Mouse (Mus musculus): ENCODE measurements around the gene Ifnar2. TPM values are rescaled to one million over a fixed set of nuclear protein-coding genes. Genes with fewer than 3 reads are reported as not detected.

The Ifnar2 gene
- polyA plus RNA-seq, 1 experiment from 2014 or later = 39.9 TPM

- H3K36me3 ChIP-seq = peaks cover 38% of the 10 kb centered on the region
- H3K4me3 ChIP-seq = no peak overlapping the region
- no peaks in the 10 kb centered on the region for H3K27me3 ChIP-seq
- 77% methylated on average over 10 of the region's 10 CpGs for WGBS
- no peak overlapping the region for H3K9ac ChIP-seq
- H3K9me3 ChIP-seq = no peaks in the 10 kb centered on the region
- no peaks in the 10 kb centered on the region for H3K4me1 ChIP-seq (replicated peaks)
- ATAC-seq (ENCODE audit: low read depth) = no peak
- H3K4me2 ChIP-seq = no peak overlapping the region
- no peak overlapping the region for H3K27ac ChIP-seq (replicated peaks)
Measured at GRCm38 (mm10) chr16:91396844-91397537, 24.4 kb downstream of the Ifnar2 start.

GRCm38 (mm10) chr16:91398030-91398429 lies 25.4 kb downstream of the Ifnar2 start:
- H3K9me3 ChIP-seq = no peaks in the 10 kb centered on the region
- WGBS = 82% methylated on average over 12 of the region's 12 CpGs

GRCm38 (mm10) chr16:91398944-91399343 lies 26.4 kb downstream of the Ifnar2 start:
- Histone ChIP-seq H3K4me3 (no peak overlapping the region), H3K4me1 (replicated peaks) (no peaks in the 10 kb centered on the region), H3K36me3 (peaks cover 24% of the 10 kb centered on the region), H3K27me3 (no peaks in the 10 kb centered on the region), H3K27ac (replicated peaks) (no peak overlapping the region), H3K4me2 (no peak overlapping the region), H3K9me3 (no peaks in the 10 kb centered on the region), H3K9ac (no peak overlapping the region)
- WGBS = 94% methylated on average over 7 of the region's 7 CpGs
- ATAC-seq (ENCODE audit: low read depth) = no peak

More at GRCm38 (mm10) chr16:91398030-91398429, 25.4 kb downstream of the Ifnar2 start:
- Histone ChIP-seq H3K27me3 (no peaks in the 10 kb centered on the region), H3K36me3 (peaks cover 28% of the 10 kb centered on the region), H3K4me2 (no peak overlapping the region), H3K9ac (no peak overlapping the region), H3K4me3 (no peak overlapping the region), H3K4me1 (replicated peaks) (no peaks in the 10 kb centered on the region), H3K27ac (replicated peaks) (no peak overlapping the region)
- no peak for ATAC-seq (ENCODE audit: low read depth)

GRCm38 (mm10) chr16:91401569-91402165 lies 29.1 kb downstream of the Ifnar2 start:
- Histone ChIP-seq H3K36me3 (peaks cover 9% of the 10 kb centered on the region), H3K9ac (no peak overlapping the region), H3K27me3 (no peaks in the 10 kb centered on the region), H3K4me3 (no peak overlapping the region), H3K4me1 (replicated peaks) (peaks cover 12% of the 10 kb centered on the region), H3K27ac (replicated peaks) (no peak overlapping the region), H3K9me3 (no peaks in the 10 kb centered on the region), H3K4me2 (no peak overlapping the region)
- ATAC-seq (ENCODE audit: low read depth) = no peak
- WGBS = 86% methylated on average over 6 of the region's 6 CpGs

- no peak overlapping the region for H3K27ac ChIP-seq (replicated peaks)
- 0 out of 2 replicates have a peak, but pooled peaks cover 6% of the 10 kb centered on the region for H3K27me3 ChIP-seq
- no peaks in the 10 kb centered on the region for H3K9me3 ChIP-seq
- WGBS = 79% methylated on average over 9 of the region's 9 CpGs
- H3K4me1 ChIP-seq (replicated peaks) = peaks cover 16% of the 10 kb centered on the region
- H3K4me2 ChIP-seq = no peak overlapping the region
- H3K4me3 ChIP-seq = no peak overlapping the region
- H3K36me3 ChIP-seq = peaks cover 9% of the 10 kb centered on the region
- no peak overlapping the region for H3K9ac ChIP-seq
- ATAC-seq (ENCODE audit: low read depth) = no peak
Measured at GRCm38 (mm10) chr16:91403784-91404183, 31.2 kb downstream of the Ifnar2 start.

- H3K9ac ChIP-seq = no peak overlapping the region
- no peaks in the 10 kb centered on the region for H3K9me3 ChIP-seq
- H3K4me1 ChIP-seq (replicated peaks) = peaks cover 16% of the 10 kb centered on the region
- no peak for ATAC-seq (ENCODE audit: low read depth)
- no peak overlapping the region for H3K4me2 ChIP-seq
- H3K4me3 ChIP-seq = no peak overlapping the region
- peaks cover 9% of the 10 kb centered on the region for H3K36me3 ChIP-seq
- H3K27ac ChIP-seq (replicated peaks) = no peak overlapping the region
- 0 out of 2 replicates have a peak, but pooled peaks cover 6% of the 10 kb centered on the region for H3K27me3 ChIP-seq
- WGBS = 91% methylated on average over 8 of the region's 8 CpGs
Measured at GRCm38 (mm10) chr16:91404187-91404586, 31.6 kb downstream of the Ifnar2 start.

- WGBS = 71% methylated on average over 10 of the region's 10 CpGs
- Histone ChIP-seq H3K4me3 (no peak overlapping the region), H3K9ac (no peak overlapping the region), H3K9me3 (no peaks in the 10 kb centered on the region), H3K4me1 (replicated peaks) (peaks cover 16% of the 10 kb centered on the region), H3K27ac (replicated peaks) (no peak overlapping the region), H3K4me2 (no peak overlapping the region), H3K36me3 (peaks cover 9% of the 10 kb centered on the region), H3K27me3 (0 out of 2 replicates have a peak, but pooled peaks cover 6% of the 10 kb centered on the region)
- ATAC-seq (ENCODE audit: low read depth) = no peak
Measured at GRCm38 (mm10) chr16:91404828-91405577, 32.4 kb downstream of the Ifnar2 start.

- peak within 1 kb of the TSS; percentile 55 for H3K4me3 ChIP-seq
- H3K27me3 ChIP-seq = 0 out of 2 replicates have a peak, but pooled peaks cover 6% of the 10 kb centered on the region
- H3K9ac ChIP-seq = peak within 1 kb of the TSS; percentile 77
- 7% methylated on average over 51 of the region's 51 CpGs for WGBS
- H3K27ac ChIP-seq (replicated peaks) = peak within 1 kb of the TSS; percentile 30
- peaks cover 16% of the 10 kb centered on the region for H3K4me1 ChIP-seq (replicated peaks)
- H3K9me3 ChIP-seq = no peaks in the 10 kb centered on the region
- H3K36me3 ChIP-seq = peaks cover 9% of the 10 kb centered on the region
- ATAC-seq (ENCODE audit: low read depth) = peak; percentile 77
- peak within 1 kb of the TSS; percentile 90 for H3K4me2 ChIP-seq
Measured at GRCm38 (mm10) chr16:91405640-91406584, 33.3 kb downstream of the Ifnar2 start, which contains the start of gene Il10rb. Gene Il10rb (plus strand): TSS chr16:91406164.

- Histone ChIP-seq H3K36me3 (peaks cover 9% of the 10 kb centered on the region), H3K9ac (peak overlapping the region; percentile 77), H3K4me3 (peak overlapping the region; percentile 55), H3K4me2 (peak overlapping the region; percentile 90), H3K9me3 (no peaks in the 10 kb centered on the region), H3K27ac (replicated peaks) (no peak overlapping the region), H3K27me3 (0 out of 2 replicates have a peak, but pooled peaks cover 6% of the 10 kb centered on the region), H3K4me1 (replicated peaks) (peaks cover 16% of the 10 kb centered on the region)
- WGBS = under 1% methylated on average over 13 of the region's 13 CpGs
- peak; percentile 52; the same call in 1 of the 2 replicates for ATAC-seq (ENCODE audit: low read depth)
Measured at GRCm38 (mm10) chr16:91406585-91407220, 34.1 kb downstream of the Ifnar2 start.

GRCm38 (mm10) chr16:91413102-91413844 lies 40.7 kb downstream of the Ifnar2 start:
- Histone ChIP-seq H3K4me1 (replicated peaks) (no peaks in the 10 kb centered on the region), H3K27me3 (no peaks in the 10 kb centered on the region), H3K9me3 (no peaks in the 10 kb centered on the region), H3K4me2 (no peak overlapping the region), H3K36me3 (0 out of 2 replicates have a peak, but pooled peaks cover 9% of the 10 kb centered on the region), H3K4me3 (no peak overlapping the region), H3K27ac (replicated peaks) (no peak overlapping the region), H3K9ac (no peak overlapping the region)
- no peak for ATAC-seq (ENCODE audit: low read depth)
- WGBS = 52% methylated on average over 12 of the region's 12 CpGs

Data from neural tube, embryonic 13.5 days (tissue).